Mouse (Mus musculus): ENCODE data around the gene Bace1. TPM values are rescaled to one million over a fixed set of nuclear protein-coding genes. Genes with fewer than 3 reads are reported as not detected.

Gene Bace1
- total and polyA plus RNA-seq, 2 experiments from 2014 or later, result 46.4 to 77.3 TPM

- peak; percentile 65 for DNase-seq (ENCODE audit: low spot score)
- 75% methylated on average over 2 of the region's 2 CpGs for WGBS
- no peak overlapping the region for H3K4me3 ChIP-seq (ENCODE audit: low read depth, low read length)
- peak; percentile 34 for TF ChIP-seq CTCF (IDR thresholded peaks at IDR 0.05)
- peaks cover 2% of the 10 kb centered on the region for H3K36me3 ChIP-seq (ENCODE audit: insufficient read depth, low read length)
- H3K4me1 ChIP-seq (ENCODE audit: insufficient read depth, low read length), result no peaks in the 10 kb centered on the region
- no peaks in the 10 kb centered on the region for H3K27me3 ChIP-seq (ENCODE audit: insufficient read depth, low read length)
- no peak overlapping the region for H3K9ac ChIP-seq (replicated peaks; ENCODE audit: low read length, poor library complexity, severe bottlenecking)
- no peak overlapping the region for H3K4me2 ChIP-seq (ENCODE audit: low read depth, low read length, poor library complexity, severe bottlenecking)
- no peaks in the 10 kb centered on the region for H3K9me3 ChIP-seq (ENCODE audit: low read length)
- H3K27ac ChIP-seq (ENCODE audit: low read depth, low read length), result no peak overlapping the region
- no peak for ATAC-seq (ENCODE audit: low FRiP score)
Measured at GRCm38 (mm10) chr9:45877928-45878327, 39.5 kb downstream of the Bace1 start.

- H3K4me3 ChIP-seq (ENCODE audit: low read depth, low read length), result no peak overlapping the region
- H3K9me3 ChIP-seq (ENCODE audit: low read length), result no peaks in the 10 kb centered on the region
- ATAC-seq (ENCODE audit: low FRiP score) (no peak), DNase-seq (ENCODE audit: low spot score) (no peak)
- no peak overlapping the region for H3K9ac ChIP-seq (replicated peaks; ENCODE audit: low read length, poor library complexity, severe bottlenecking)
- H3K4me1 ChIP-seq (ENCODE audit: insufficient read depth, low read length), result no peaks in the 10 kb centered on the region
- no peak overlapping the region for H3K27ac ChIP-seq (ENCODE audit: low read depth, low read length)
- no peaks in the 10 kb centered on the region for H3K27me3 ChIP-seq (ENCODE audit: insufficient read depth, low read length)
- no peak overlapping the region for H3K4me2 ChIP-seq (ENCODE audit: low read depth, low read length, poor library complexity, severe bottlenecking)
- TF ChIP-seq CTCF (IDR thresholded peaks at IDR 0.05), result no peak
- H3K36me3 ChIP-seq (ENCODE audit: insufficient read depth, low read length), result peaks cover 55% of the 10 kb centered on the region
Measured at GRCm38 (mm10) chr9:45893681-45894080, 55.3 kb downstream of the Bace1 start.

- Histone ChIP-seq H3K36me3 (ENCODE audit: insufficient read depth, low read length) (peaks cover 15% of the 10 kb centered on the region), H3K4me2 (ENCODE audit: low read depth, low read length, poor library complexity, severe bottlenecking) (peak overlapping the region; percentile 79), H3K9me3 (ENCODE audit: low read length) (no peaks in the 10 kb centered on the region), H3K9ac (replicated peaks; ENCODE audit: low read length, poor library complexity, severe bottlenecking) (no peak overlapping the region), H3K4me1 (ENCODE audit: insufficient read depth, low read length) (peaks cover 5% of the 10 kb centered on the region), H3K27me3 (ENCODE audit: insufficient read depth, low read length) (no peaks in the 10 kb centered on the region), H3K27ac (ENCODE audit: low read depth, low read length) (peak overlapping the region; percentile 95; the same call in 1 of the 2 replicates), H3K4me3 (ENCODE audit: low read depth, low read length) (peak overlapping the region; percentile 83)
- WGBS, result 52% methylated on average over 4 of the region's 4 CpGs
- ATAC-seq (ENCODE audit: low FRiP score) (no peak), DNase-seq (ENCODE audit: low spot score) (no peak)
- TF ChIP-seq CTCF (IDR thresholded peaks at IDR 0.05), result no peak
Measured at GRCm38 (mm10) chr9:45905196-45905595, 66.8 kb downstream of the Bace1 start.

GRCm38 (mm10) chr9:45905811-45906237 lies 67.4 kb downstream of the Bace1 start:
- peak overlapping the region; percentile 79 for H3K4me2 ChIP-seq (ENCODE audit: low read depth, low read length, poor library complexity, severe bottlenecking)
- peaks cover 20% of the 10 kb centered on the region for H3K36me3 ChIP-seq (ENCODE audit: insufficient read depth, low read length)
- peak overlapping the region; percentile 95 for H3K27ac ChIP-seq (ENCODE audit: low read depth, low read length)
- H3K4me1 ChIP-seq (ENCODE audit: insufficient read depth, low read length), result peaks cover 5% of the 10 kb centered on the region
- TF ChIP-seq CTCF (IDR thresholded peaks at IDR 0.05), result no peak
- peak overlapping the region; percentile 98 for H3K9ac ChIP-seq (replicated peaks; ENCODE audit: low read length, poor library complexity, severe bottlenecking)
- peak overlapping the region; percentile 83 for H3K4me3 ChIP-seq (ENCODE audit: low read depth, low read length)
- WGBS, result under 1% methylated on average over 18 of the region's 27 CpGs
- H3K27me3 ChIP-seq (ENCODE audit: insufficient read depth, low read length), result no peaks in the 10 kb centered on the region
- DNase-seq (ENCODE audit: low spot score) (peak; percentile 27), ATAC-seq (ENCODE audit: low FRiP score) (peak; percentile 41)
- no peaks in the 10 kb centered on the region for H3K9me3 ChIP-seq (ENCODE audit: low read length)

GRCm38 (mm10) chr9:45906355-45907077 lies 68.1 kb downstream of the Bace1 start, which contains the start of the genes Pcsk7 and Rnf214:
Pcsk7 (plus strand) TSS chr9:45906497.
Rnf214 (minus strand) TSS chr9:45906911.
- Histone ChIP-seq H3K36me3 (ENCODE audit: insufficient read depth, low read length) (peaks cover 27% of the 10 kb centered on the region), H3K4me1 (ENCODE audit: insufficient read depth, low read length) (peaks cover 5% of the 10 kb centered on the region), H3K27me3 (ENCODE audit: insufficient read depth, low read length) (no peaks in the 10 kb centered on the region), H3K4me2 (ENCODE audit: low read depth, low read length, poor library complexity, severe bottlenecking) (peak within 1 kb of the TSS; percentile 79), H3K9ac (replicated peaks; ENCODE audit: low read length, poor library complexity, severe bottlenecking) (peak within 1 kb of the TSS; percentile 98), H3K4me3 (ENCODE audit: low read depth, low read length) (peak within 1 kb of the TSS; percentile 83), H3K27ac (ENCODE audit: low read depth, low read length) (peak within 1 kb of the TSS; percentile 95), H3K9me3 (ENCODE audit: low read length) (no peaks in the 10 kb centered on the region)
- under 1% methylated on average over 74 of the region's 80 CpGs for whole genome bisulfite sequencing
- TF ChIP-seq CTCF (IDR thresholded peaks at IDR 0.05), result peak; percentile 78
- ATAC-seq (ENCODE audit: low FRiP score) (peak; percentile 92), DNase-seq (ENCODE audit: low spot score) (peak; percentile 93)

- peaks cover 5% of the 10 kb centered on the region for H3K4me1 ChIP-seq (ENCODE audit: insufficient read depth, low read length)
- peak overlapping the region; percentile 79 for H3K4me2 ChIP-seq (ENCODE audit: low read depth, low read length, poor library complexity, severe bottlenecking)
- no peaks in the 10 kb centered on the region for H3K27me3 ChIP-seq (ENCODE audit: insufficient read depth, low read length)
- H3K4me3 ChIP-seq (ENCODE audit: low read depth, low read length), result peak overlapping the region; percentile 83
- under 1% methylated on average over 19 of the region's 19 CpGs for WGBS
- peak overlapping the region; percentile 98 for H3K9ac ChIP-seq (replicated peaks; ENCODE audit: low read length, poor library complexity, severe bottlenecking)
- TF ChIP-seq CTCF (IDR thresholded peaks at IDR 0.05), result no peak
- no peaks in the 10 kb centered on the region for H3K9me3 ChIP-seq (ENCODE audit: low read length)
- peak overlapping the region; percentile 95 for H3K27ac ChIP-seq (ENCODE audit: low read depth, low read length)
- DNase-seq (ENCODE audit: low spot score) (no peak), ATAC-seq (ENCODE audit: low FRiP score) (no peak; the same call in 1 of the 2 replicates)
- peaks cover 32% of the 10 kb centered on the region for H3K36me3 ChIP-seq (ENCODE audit: insufficient read depth, low read length)
Measured at GRCm38 (mm10) chr9:45907078-45907428, 68.7 kb downstream of the Bace1 start.

Measured in midbrain, postnatal 0 days (tissue).